Mouse (Mus musculus): ENCODE results near the gene Teddm3.
"Not testable (repeated sequence)": the region's sequence is repeated elsewhere in the genome, so short reads cannot be mapped to it uniquely, and the experiment has no call there.

DNA sequence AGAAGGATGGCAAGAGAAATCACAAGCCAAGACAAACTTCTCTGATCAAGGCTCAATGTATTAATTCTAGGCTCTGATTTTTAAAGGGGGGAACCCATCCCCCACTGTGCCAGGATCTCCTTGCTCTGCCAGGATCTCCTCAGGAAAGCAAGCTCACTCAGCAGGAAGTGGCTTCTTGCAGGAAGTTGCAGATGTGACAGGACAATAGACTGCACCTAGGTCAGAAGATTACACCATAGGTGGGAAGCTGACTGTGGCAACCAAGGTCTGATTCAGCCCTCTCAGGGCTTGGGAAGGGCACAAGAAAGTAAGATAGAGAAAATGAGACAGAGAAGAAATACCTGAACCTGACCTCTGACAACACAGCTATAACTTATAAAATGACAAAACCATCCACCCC lies 2.5 kb upstream of the Teddm3 start:
- not testable (repeated sequence) for TF ChIP-seq CTCF (IDR thresholded peaks at IDR 0.05; ENCODE audit: low read depth, low read length); POLR2A (IDR thresholded peaks at IDR 0.05; ENCODE audit: extremely low read depth, insufficient read depth, low read length)
